Mouse (Mus musculus) duodenum, adult 2 months (tissue): ENCODE data around the gene Tas2r104. TPM values are rescaled to one million over a fixed set of nuclear protein-coding genes. Genes with fewer than 3 reads are reported as not detected.

Experiments
- polyA plus RNA-seq: library from polyadenylated mRNA; depleted of rRNA; stranded (reverse); fragments of >200 nt; gene quantifications from 2 replicates; pipeline ENCODE4 v1.2.3, GENCODE M21; 2012; ENCODE audit warnings: low replicate concordance; rRNA removed

The Tas2r104 gene
- polyA plus RNA-seq = not detected in 2 replicates

DNA sequence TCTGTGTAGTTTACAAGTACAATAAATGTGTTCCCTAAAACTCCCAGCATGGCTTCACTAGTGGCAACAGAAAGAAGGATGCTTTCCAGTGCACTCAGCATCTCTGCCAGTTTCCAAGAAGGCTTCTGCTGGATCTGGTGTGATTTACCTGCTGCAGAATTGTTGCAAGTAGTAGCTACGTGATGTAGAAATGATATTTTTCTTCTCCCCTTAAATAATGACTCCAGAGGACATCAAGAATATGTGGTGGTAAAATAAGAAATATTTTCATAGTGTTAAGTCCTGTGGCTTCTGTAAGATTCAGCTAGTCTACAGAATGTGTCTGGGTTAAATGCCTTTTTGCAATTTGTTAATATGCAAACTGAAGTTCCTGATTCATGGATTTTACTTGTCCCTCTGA, at the start of gene Tas2r104:
TSS of gene Tas2r104 (minus strand) at position 101 of the 400 bp plus-strand sequence.

DNA sequence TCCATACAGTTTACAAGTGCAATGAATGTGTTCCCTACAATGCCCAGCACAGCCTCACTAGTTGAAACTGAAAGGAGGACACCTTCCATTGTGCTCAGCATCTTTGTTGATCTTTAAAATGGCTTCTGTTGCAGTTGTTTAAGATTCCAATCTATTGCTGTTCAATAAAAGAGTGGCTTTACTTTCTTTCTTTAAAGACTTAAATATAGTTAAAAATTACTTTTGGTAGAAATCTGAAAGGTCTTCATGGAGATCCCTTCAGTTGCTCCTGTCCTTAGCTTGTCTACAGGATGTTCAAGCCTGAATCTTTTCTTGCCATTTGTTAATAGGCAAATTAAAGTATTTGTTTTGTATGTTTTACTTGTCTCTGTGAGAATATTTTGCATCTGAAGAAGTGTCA, 4.4 kb upstream of the Tas2r104 start, which contains the start of gene Tas2r114:
TSS of gene Tas2r114 (minus strand) at position 101 of the 400 bp plus-strand sequence.

DNA sequence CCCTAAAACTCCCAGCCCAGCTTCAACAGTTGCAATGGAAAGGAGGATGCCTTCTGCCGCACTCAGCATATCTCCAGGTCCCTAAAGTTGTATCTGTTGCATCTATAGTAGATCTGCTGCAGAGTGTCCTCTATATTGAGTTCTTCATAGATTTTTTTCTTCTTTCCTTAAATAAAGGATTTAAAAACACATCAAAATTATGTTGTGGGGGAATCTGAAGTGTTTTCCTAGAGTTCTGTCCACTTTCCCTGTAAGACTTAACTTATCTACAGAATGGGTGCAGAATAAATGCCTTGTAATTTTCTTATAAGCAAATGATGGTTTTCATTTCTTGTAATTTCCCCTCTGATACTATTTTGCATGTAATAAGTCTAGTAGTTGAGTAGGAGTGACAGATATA, 1.9 kb upstream of the Tas2r104 start, which contains the start of gene Tas2r105:
TSS of gene Tas2r105 (minus strand) at position 101 of the 400 bp plus-strand sequence.

DNA sequence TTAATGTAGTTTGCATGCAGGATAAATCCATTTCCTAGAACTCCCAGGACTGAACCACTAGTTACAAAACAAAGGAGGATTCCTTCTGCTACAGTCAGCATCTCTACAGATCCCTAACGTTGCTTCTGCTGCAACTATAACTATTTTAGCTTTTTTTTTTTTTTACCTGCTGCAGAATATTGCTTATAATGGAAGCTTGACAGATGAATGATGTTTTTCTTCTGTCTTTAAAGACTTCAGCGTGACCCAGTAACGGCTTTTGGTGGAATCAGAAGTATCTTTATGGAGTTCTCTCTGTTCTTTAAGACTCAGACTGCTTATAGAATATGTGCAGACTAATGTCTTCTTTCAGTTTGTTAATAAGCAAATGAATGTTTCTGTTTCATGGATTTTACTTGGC, 6.8 kb downstream of the Tas2r104 start, which contains the start of gene Tas2r106:
TSS of gene Tas2r106 (minus strand) at position 101 of the 400 bp plus-strand sequence.

DNA sequence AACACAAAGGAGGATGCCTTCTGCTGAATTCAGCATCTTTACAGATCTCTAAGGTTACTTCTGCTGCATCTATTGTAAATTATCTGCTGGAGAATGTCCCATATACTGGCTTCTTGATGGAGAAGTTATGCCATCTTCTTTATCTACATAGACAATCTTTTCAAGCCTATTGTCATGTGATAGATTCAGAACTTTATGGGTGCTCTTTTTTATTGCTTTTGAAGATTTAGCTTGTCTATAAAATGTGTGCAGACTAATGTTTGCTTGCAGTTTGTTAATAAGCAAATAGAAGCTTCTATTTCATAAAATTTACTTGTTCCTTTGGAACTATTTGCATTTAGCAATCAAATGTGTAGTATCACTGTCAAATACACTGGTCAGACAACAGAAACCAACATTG, 25.5 kb downstream of the Tas2r104 start, which contains the start of gene Tas2r107:
TSS of gene Tas2r107 (minus strand) at position 101 of the 400 bp plus-strand sequence.

Other genes starting within 250 kb of the Tas2r104 start
- gene 5430401F13Rik, start 199.3 kb downstream of the Tas2r104 start, polyA plus RNA-seq = not detected in 2 replicates
- not detected in 2 replicates for gene Gm6619, start 199.3 kb downstream of the Tas2r104 start, polyA plus RNA-seq
- not detected in 2 replicates for gene Tas2r130, start 54.8 kb downstream of the Tas2r104 start, polyA plus RNA-seq
- not detected in 2 replicates for gene Tas2r107, start 25.6 kb downstream of the Tas2r104 start, polyA plus RNA-seq
- gene Tas2r106, start 6.9 kb downstream of the Tas2r104 start, polyA plus RNA-seq = not detected in 2 replicates
- not detected in 2 replicates for gene Tas2r105, start 1.8 kb upstream of the Tas2r104 start, polyA plus RNA-seq
- not detected in 2 replicates for gene Tas2r114, start 4.3 kb upstream of the Tas2r104 start, polyA plus RNA-seq